Mouse (Mus musculus) liver, embryonic 12.5 days (tissue): ENCODE measurements around the gene Jazf1. TPM values are rescaled to one million over a fixed set of nuclear protein-coding genes. Genes with fewer than 3 reads are reported as not detected.

ENCODE experiments used
- ATAC-seq: fragments of 200-750 bp; cut with Nextera tagmentation; 2 replicates; pipeline ENCODE4 v1.8.0; 2017; ENCODE audit warnings: moderate number of reproducible peaks, mild to moderate bottlenecking, moderate library complexity
- H3K27ac ChIP-seq: fragments of 300-500 bp; sonication (generic); 2 replicates; pipeline ENCODE4 v1.5.1; 2016; ENCODE audit warnings: mild to moderate bottlenecking
- H3K27me3 ChIP-seq: fragments of 300-500 bp; sonication (generic); replicated peaks from 2 replicates; pipeline ENCODE4 v1.6.1; 2016; ENCODE audit warnings: mild to moderate bottlenecking, moderate library complexity
- H3K36me3 ChIP-seq: fragments of 300-500 bp; sonication (generic); 2 replicates; pipeline ENCODE4 v1.6.1; 2016; ENCODE audit warnings: mild to moderate bottlenecking, moderate library complexity
- H3K4me1 ChIP-seq: fragments of 300-500 bp; sonication (generic); 2 replicates; pipeline ENCODE4 v1.6.1; 2016
- H3K4me2 ChIP-seq: fragments of 300-500 bp; sonication (generic); 2 replicates; pipeline ENCODE4 v1.6.1; 2016; ENCODE audit warnings: mild to moderate bottlenecking, moderate library complexity
- H3K4me3 ChIP-seq: fragments of 300-500 bp; sonication (generic); 2 replicates; pipeline ENCODE4 v1.5.1; 2016; ENCODE audit warnings: mild to moderate bottlenecking, moderate library complexity
- H3K9ac ChIP-seq: fragments of 300-500 bp; sonication (generic); 2 replicates; pipeline ENCODE4 v1.6.1; 2016; ENCODE audit warnings: mild to moderate bottlenecking, moderate library complexity
- H3K9me3 ChIP-seq: fragments of 300-500 bp; sonication (generic); replicated peaks from 2 replicates; pipeline ENCODE4 v1.6.1; 2016; ENCODE audit warnings: mild to moderate bottlenecking, moderate library complexity
- WGBS: fragments of 180-500 bp; shearing (Covaris S2); methylation state at CpG from one replicate; pipeline ENCODE4 v1.1.7; 2016; ENCODE audit not compliant: insufficient replicate concordance; 5-methylcytosine and 5-hydroxymethylcytosine counted together
- polyA plus RNA-seq: library from polyadenylated mRNA; unstranded; fragments of >200 nt; fragmentation: Nextera tagmentation; extraction: Ambion mirVana; gene quantifications from 2 replicates; pipeline ENCODE4 v1.2.1, GENCODE M21; 2016

Jazf1 gene
- polyA plus RNA-seq, 1 experiment from 2014 or later: 1.3 TPM

- no peaks in the 10 kb centered on the region for H3K27me3 ChIP-seq
- H3K4me1 ChIP-seq: no peaks in the 10 kb centered on the region
- no peak overlapping the region for H3K27ac ChIP-seq
- H3K9me3 ChIP-seq: no peaks in the 10 kb centered on the region
- H3K9ac ChIP-seq: no peak overlapping the region
- no peaks in the 10 kb centered on the region for H3K36me3 ChIP-seq
- H3K4me2 ChIP-seq: no peak overlapping the region
- no peak for ATAC-seq
- 69% methylated on average over 8 of the region's 8 CpGs for WGBS
- H3K4me3 ChIP-seq: no peak overlapping the region
Observed at GRCm38 (mm10) chr6:52990816-52991215, 77.6 kb downstream of the Jazf1 start.

GRCm38 (mm10) chr6:52987905-52988640 is 80.4 kb downstream of the Jazf1 start:
- H3K27ac ChIP-seq: no peak overlapping the region
- H3K4me2 ChIP-seq: no peak overlapping the region
- H3K4me3 ChIP-seq: no peak overlapping the region
- no peak overlapping the region for H3K9ac ChIP-seq
- 63% methylated on average over 6 of the region's 6 CpGs for WGBS
- ATAC-seq: no peak
- H3K27me3 ChIP-seq: no peaks in the 10 kb centered on the region
- H3K9me3 ChIP-seq: no peaks in the 10 kb centered on the region
- no peaks in the 10 kb centered on the region for H3K36me3 ChIP-seq
- no peaks in the 10 kb centered on the region for H3K4me1 ChIP-seq

GRCm38 (mm10) chr6:52987391-52987790 is 81.0 kb downstream of the Jazf1 start:
- Histone ChIP-seq H3K36me3 (no peaks in the 10 kb centered on the region), H3K27me3 (no peaks in the 10 kb centered on the region), H3K4me2 (no peak overlapping the region), H3K27ac (no peak overlapping the region), H3K9ac (no peak overlapping the region), H3K4me3 (no peak overlapping the region), H3K9me3 (no peaks in the 10 kb centered on the region), H3K4me1 (no peaks in the 10 kb centered on the region)
- WGBS: 49% methylated on average over 4 of the region's 4 CpGs
- no peak for ATAC-seq

GRCm38 (mm10) chr6:52982175-52982574 is 86.3 kb downstream of the Jazf1 start:
- Histone ChIP-seq H3K4me3 (no peak overlapping the region), H3K27me3 (no peaks in the 10 kb centered on the region), H3K36me3 (no peaks in the 10 kb centered on the region), H3K27ac (no peak overlapping the region), H3K4me2 (no peak overlapping the region), H3K4me1 (no peaks in the 10 kb centered on the region), H3K9me3 (no peaks in the 10 kb centered on the region), H3K9ac (no peak overlapping the region)
- 76% methylated on average over 6 of the region's 6 CpGs for WGBS
- no peak for ATAC-seq

GRCm38 (mm10) chr6:52979503-52979902 is 88.9 kb downstream of the Jazf1 start:
- no peak overlapping the region for H3K4me3 ChIP-seq
- ATAC-seq: no peak
- H3K4me2 ChIP-seq: no peak overlapping the region
- no peak overlapping the region for H3K9ac ChIP-seq
- 59% methylated on average over 6 of the region's 6 CpGs for WGBS
- H3K27me3 ChIP-seq: no peaks in the 10 kb centered on the region
- H3K36me3 ChIP-seq: no peaks in the 10 kb centered on the region
- H3K9me3 ChIP-seq: no peaks in the 10 kb centered on the region
- H3K27ac ChIP-seq: no peak overlapping the region
- H3K4me1 ChIP-seq: no peaks in the 10 kb centered on the region

GRCm38 (mm10) chr6:52973351-52973750 is 95.1 kb downstream of the Jazf1 start:
- no peak overlapping the region for H3K4me2 ChIP-seq
- H3K27me3 ChIP-seq: no peaks in the 10 kb centered on the region
- no peak overlapping the region for H3K9ac ChIP-seq
- no peak overlapping the region for H3K4me3 ChIP-seq
- no peaks in the 10 kb centered on the region for H3K36me3 ChIP-seq
- no peak overlapping the region for H3K27ac ChIP-seq
- WGBS: 36% methylated on average over 5 of the region's 5 CpGs
- no peaks in the 10 kb centered on the region for H3K9me3 ChIP-seq
- ATAC-seq: no peak
- no peaks in the 10 kb centered on the region for H3K4me1 ChIP-seq

GRCm38 (mm10) chr6:52972138-52972537 is 96.3 kb downstream of the Jazf1 start:
- no peaks in the 10 kb centered on the region for H3K4me1 ChIP-seq
- H3K9ac ChIP-seq: no peak overlapping the region
- H3K4me2 ChIP-seq: no peak overlapping the region
- no peaks in the 10 kb centered on the region for H3K9me3 ChIP-seq
- 63% methylated on average over 7 of the region's 7 CpGs for WGBS
- H3K4me3 ChIP-seq: no peak overlapping the region
- ATAC-seq: no peak
- H3K27ac ChIP-seq: no peak overlapping the region
- no peaks in the 10 kb centered on the region for H3K36me3 ChIP-seq
- H3K27me3 ChIP-seq: no peaks in the 10 kb centered on the region

- H3K27ac ChIP-seq: no peak overlapping the region
- no peak overlapping the region for H3K4me3 ChIP-seq
- no peaks in the 10 kb centered on the region for H3K36me3 ChIP-seq
- H3K4me1 ChIP-seq: no peaks in the 10 kb centered on the region
- H3K27me3 ChIP-seq: no peaks in the 10 kb centered on the region
- no peak for ATAC-seq
- no peaks in the 10 kb centered on the region for H3K9me3 ChIP-seq
- WGBS: 73% methylated on average over 2 of the region's 2 CpGs
- no peak overlapping the region for H3K9ac ChIP-seq
- no peak overlapping the region for H3K4me2 ChIP-seq
Observed at GRCm38 (mm10) chr6:52969717-52970261, 98.6 kb downstream of the Jazf1 start.

GRCm38 (mm10) chr6:52968346-52968891 is 100.0 kb downstream of the Jazf1 start:
- WGBS: 71% methylated on average over 12 of the region's 12 CpGs
- Histone ChIP-seq H3K27me3 (no peaks in the 10 kb centered on the region), H3K4me2 (no peak overlapping the region), H3K4me1 (no peaks in the 10 kb centered on the region; the same call in 1 of the 2 replicates), H3K9me3 (no peaks in the 10 kb centered on the region), H3K36me3 (no peaks in the 10 kb centered on the region), H3K27ac (peak overlapping the region; percentile 36; the same call in 1 of the 2 replicates), H3K9ac (no peak overlapping the region), H3K4me3 (no peak overlapping the region)
- ATAC-seq: no peak

GRCm38 (mm10) chr6:52967557-52968270 is 100.7 kb downstream of the Jazf1 start:
- Histone ChIP-seq H3K27me3 (no peaks in the 10 kb centered on the region), H3K4me3 (no peak overlapping the region), H3K4me1 (no peaks in the 10 kb centered on the region; the same call in 1 of the 2 replicates), H3K9me3 (no peaks in the 10 kb centered on the region), H3K9ac (no peak overlapping the region), H3K4me2 (no peak overlapping the region), H3K36me3 (no peaks in the 10 kb centered on the region), H3K27ac (no peak overlapping the region)
- whole genome bisulfite sequencing: 63% methylated on average over 10 of the region's 10 CpGs
- ATAC-seq: no peak

GRCm38 (mm10) chr6:52966001-52966400 is 102.4 kb downstream of the Jazf1 start:
- Histone ChIP-seq H3K4me2 (no peak overlapping the region), H3K4me3 (no peak overlapping the region), H3K4me1 (no peaks in the 10 kb centered on the region; the same call in 1 of the 2 replicates), H3K9me3 (no peaks in the 10 kb centered on the region), H3K36me3 (no peaks in the 10 kb centered on the region), H3K9ac (no peak overlapping the region), H3K27ac (no peak overlapping the region), H3K27me3 (no peaks in the 10 kb centered on the region)
- ATAC-seq: no peak
- WGBS: 57% methylated on average over 4 of the region's 4 CpGs

GRCm38 (mm10) chr6:52965340-52965739 is 103.1 kb downstream of the Jazf1 start:
- Histone ChIP-seq H3K4me3 (no peak overlapping the region), H3K27me3 (no peaks in the 10 kb centered on the region), H3K4me1 (no peaks in the 10 kb centered on the region; the same call in 1 of the 2 replicates), H3K9ac (no peak overlapping the region), H3K4me2 (no peak overlapping the region), H3K36me3 (no peaks in the 10 kb centered on the region), H3K27ac (0 out of 2 replicates have a peak overlapping the region, but pooled peaks have one; percentile 32), H3K9me3 (no peaks in the 10 kb centered on the region)
- 38% methylated on average over 7 of the region's 7 CpGs for WGBS
- no peak for ATAC-seq
